Mouse (Mus musculus) thymus, postnatal 10 days (tissue): ENCODE measurements around the gene Acyp1.

Source experiments
- DNase-seq, 2 experiments: peaks; one replicate each; pipeline ENCODE4 v3.0.0; 2021; ENCODE audit warnings: low spot score in 2 of 2

The Acyp1 gene

DNA sequence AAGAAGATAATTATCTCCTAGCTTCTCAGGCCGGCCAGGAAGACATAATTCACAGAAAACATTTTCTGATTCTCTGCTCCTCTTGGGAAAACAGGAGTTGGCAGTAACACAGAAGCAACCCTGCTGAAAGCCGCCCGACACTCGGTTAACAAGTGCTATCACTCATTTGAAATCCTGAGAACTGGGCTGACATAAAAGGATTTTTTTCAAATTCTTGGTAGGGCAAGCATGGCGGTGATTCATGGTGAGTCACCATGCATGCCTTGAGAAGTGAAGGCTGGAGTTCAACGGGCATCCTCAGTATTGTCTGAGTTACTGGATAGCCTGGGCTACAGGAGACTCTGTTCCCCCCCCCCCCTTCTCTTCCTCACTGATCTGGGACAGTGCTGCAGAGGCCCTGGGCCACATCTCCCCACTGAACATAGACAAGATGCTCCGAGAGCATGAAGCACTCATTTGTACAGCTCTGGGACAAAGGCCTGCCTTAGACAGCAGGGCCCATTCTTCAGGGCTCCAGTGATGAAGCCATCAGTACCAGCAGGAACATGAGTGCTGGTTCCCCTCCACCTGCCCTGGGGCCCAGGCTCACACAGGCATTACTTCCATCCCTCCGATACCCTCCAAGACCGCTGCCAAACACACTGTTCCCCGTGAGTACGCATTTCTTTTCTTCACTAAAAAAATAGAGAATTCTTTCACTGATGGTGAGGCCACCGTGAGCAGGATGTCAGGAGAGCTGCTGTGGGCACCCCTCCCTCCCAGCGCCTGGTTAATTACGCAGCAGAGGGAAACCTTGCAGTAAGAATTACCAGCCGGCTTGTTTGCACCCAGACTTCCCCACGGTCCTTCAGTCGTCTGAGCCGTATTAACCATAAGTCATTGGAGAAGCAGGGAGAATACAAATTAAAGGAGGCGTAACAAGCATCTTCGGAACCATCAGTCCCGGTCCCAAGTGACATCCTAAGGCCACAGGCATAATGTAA, 54.6 kb downstream of the Acyp1 start:
- DNase-seq = no peak

DNA sequence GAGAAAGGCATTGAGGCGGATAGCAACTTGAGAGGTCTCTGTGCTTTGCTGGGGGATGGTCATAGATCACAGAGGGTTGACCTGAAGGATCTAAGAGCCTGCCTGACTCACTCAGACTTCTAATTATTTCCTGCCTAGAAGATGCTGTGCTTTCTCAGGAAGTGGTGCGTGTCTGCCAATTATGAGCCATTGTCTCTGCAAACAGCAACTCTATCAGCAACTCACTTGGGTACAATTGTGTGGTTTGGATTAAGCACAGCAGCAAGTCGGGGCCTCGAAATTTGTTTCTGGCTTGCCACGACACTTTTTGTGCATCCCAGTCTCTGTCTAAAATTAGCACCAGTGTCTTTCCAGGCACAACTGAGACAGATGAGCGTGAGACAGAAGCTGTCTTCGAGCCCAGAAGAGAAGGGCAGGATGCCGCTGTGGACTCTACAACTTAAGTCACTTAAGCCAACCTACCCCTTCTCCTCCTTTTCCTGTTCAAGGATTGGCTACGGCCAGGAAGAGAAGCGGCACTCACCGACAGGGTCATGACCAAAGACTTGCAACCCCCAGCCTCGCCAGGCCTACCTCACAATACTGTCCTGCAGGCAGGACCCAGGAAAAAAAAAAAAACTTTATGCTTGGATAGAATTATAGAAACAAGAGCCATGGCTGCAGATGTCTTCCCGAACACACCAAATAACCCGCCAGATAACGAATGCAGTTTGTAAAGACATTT, 60.2 kb downstream of the Acyp1 start:
- DNase-seq = no peak

DNA sequence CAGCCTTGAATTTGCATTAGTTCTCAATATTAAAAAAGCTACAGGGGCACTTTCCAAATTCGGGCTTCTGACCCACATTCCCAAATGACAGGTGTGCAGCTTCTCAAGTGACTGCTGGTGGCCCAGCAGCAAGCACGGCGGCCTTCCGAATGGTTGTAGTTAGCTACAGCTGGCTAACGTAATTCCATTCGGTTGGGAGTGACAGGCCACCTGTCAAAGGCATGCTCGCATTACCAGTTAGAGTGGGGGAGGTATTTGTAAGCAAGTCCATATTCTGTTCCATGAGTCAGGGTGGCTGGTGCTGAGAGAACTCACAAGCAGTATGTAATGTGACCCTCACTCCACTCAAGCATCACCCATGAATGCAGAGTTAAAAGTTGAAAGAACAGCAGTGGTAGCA, 61.0 kb downstream of the Acyp1 start:
- no peak for DNase-seq
